Mouse (Mus musculus) adrenal gland, adult (tissue): ENCODE measurements around the gene Dnali1.
A peak's percentile ranks its signal among the peaks of the same experiment; 100 is the strongest.

Experiments
- DNase-seq, 2 experiments: peaks; one replicate each; pipeline ENCODE4 v3.0.0; 2022 to 2023; ENCODE audit warnings: low spot score in 1 of 2; ENCODE audit not compliant: inconsistent age in 2 of 2

The Dnali1 gene

DNA sequence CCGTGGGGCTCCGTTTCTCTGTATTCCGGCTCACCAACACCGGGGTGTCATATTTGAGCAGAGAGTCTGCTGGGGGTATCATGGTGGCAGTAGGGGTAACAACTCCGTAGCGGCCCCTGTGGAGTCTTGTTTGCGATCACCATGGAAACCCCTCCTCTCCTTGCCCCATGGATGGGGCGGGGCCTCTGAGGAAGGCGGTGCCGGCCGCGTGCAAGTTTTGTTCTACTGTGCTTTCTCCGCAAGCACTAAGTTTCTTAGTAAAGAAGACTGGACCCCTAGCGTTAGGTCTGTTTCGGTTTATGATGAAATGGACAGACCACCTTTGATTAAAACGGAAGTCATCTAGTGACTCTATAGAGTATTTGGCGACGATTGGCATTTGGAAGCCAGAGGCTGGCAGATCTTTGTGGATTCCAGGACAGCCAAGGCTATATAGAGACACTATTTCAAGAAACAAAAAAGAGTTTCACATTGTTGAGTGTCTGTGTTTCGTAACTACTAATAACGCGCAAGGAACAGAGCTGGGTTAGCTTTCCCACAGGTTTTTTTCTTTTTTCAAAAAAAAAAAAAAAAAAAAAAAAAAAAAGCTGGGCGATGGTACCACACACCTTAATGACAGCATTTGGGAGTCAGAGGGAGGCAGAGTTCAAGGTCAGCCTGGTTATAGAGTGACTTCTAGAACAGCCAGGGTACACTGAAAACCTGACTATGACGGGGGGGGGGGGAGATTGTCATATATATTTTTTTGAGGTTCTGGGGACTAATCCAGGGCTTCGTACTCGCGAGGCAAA is at the start of gene Dnali1:
TSS of gene Dnali1 (minus strand) at position 187 of the 791 bp plus-strand sequence.
- DNase-seq, result peak; percentile 71 to 87

DNA sequence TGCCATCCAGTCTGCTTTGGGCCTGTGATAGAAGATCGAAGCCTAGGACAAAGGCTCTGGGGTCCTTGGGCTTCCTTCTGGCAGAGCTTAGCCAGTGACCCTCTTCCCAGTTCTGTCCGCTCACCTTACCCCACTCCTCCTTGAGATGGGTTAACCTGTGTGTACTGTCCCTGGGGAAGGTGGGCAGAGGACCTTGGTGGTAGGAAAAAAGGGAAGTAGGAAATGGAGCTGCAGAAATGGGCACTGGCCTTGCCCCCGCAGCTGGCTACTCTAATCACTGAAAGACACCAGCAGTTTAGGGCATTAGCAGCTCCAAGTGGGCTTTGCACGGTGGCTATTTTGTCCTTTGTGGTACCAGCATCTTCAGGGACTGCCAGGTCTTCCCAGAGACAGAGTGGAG is 49.6 kb upstream of the Dnali1 start:
- DNase-seq, result peak in 1 of 2 experiments; percentile 44

DNA sequence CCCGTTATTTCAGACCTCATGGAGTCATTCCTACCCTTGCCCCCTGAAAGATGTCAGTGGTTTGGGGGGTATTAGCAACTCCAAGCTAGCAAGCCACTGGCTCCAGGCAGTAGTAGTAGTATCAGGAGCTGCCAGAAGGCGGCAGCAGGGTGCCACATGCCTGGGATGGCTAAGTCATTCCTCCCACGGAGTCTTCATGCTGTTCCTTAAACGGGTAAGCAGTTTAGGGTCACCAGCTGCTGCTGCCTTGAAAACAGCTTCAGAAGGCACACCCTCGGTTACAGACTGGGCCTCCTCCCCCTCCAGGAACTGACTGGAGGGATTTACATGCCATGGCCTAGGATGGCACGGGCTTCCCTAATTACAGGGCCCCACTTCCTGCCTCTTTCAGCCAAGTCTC is 49.1 kb upstream of the Dnali1 start:
- peak; percentile 82 to 95 for DNase-seq

DNA sequence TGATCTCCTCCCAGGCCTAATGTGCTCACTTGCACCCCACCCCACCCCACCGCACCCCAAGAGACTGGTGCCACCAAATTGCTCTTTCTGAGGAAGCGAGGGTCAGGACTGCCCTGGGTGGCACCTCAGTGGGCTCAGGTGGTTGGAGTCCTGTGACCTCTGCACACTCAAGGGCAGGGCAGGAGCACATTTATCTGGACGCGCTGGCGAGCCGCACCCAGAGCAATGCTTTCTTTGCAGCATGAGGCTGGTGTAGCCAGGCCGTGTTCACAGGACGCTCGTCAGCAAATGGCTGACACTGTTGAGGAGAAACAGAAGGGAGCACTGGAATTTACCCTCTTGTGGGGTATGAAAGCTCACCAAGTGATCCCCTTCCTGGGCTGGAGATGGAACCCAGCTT is 39.9 kb upstream of the Dnali1 start:
- DNase-seq, result no peak

DNA sequence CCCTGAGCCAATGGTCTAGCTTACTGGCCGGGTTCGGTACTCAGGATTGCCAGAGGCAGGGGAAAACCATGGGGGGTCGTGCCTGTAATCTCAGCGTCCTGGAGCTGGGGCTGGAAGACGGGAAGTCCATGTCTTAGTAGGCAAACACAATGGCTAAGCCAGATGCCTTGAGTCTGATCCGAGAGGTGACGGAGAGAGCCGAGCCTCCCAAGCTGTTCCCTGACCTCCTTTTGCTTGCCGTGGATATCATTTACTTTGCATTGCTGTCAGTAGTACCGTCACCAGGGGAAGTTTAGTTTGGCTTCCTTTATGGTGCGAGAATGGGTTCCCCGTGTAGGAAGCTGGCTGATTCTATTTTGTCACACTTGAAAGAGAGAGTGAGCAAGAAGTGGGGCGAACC is 35.8 kb upstream of the Dnali1 start:
- DNase-seq, result no peak

DNA sequence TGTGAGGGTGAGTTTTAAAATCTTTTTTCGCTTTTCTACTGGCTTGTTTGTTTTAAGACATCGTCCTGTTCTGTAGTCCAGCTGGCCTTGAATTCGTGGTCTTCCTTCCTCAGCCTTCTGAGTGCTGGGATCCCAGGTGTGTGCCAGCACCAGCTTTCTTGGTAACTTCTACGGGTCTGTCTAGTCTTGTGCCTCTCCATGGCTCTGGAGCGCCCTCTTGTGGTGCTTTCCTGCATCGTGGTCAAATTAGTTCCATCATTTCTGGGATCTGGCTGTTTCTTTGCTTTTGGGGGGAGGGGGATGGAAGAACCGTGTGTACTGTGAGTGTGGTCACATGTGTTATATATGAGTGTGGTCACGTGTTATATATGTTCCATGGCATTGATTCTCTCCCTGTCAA is 34.0 kb upstream of the Dnali1 start:
- DNase-seq, result peak; percentile 76 to 93

DNA sequence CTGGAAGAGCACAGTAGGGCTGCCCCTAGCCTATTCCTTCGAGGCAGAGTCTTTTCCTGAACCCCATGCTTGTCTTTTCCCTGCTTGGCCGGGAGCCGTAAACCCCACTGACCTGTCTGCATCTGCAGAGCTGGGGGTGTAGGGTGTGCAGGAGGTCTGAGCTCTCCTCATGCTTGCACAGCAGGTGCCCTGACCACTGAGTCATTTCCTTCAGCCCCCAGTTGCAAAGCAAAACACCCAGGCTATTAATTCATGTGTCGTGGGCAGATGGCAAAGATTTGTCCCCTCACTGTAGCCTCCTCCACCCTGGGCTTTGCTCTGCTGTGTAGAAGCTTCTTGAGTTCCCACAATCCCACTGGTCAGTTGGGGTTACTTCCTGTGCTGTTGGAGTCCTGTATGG is 31.9 kb upstream of the Dnali1 start:
- no peak for DNase-seq

DNA sequence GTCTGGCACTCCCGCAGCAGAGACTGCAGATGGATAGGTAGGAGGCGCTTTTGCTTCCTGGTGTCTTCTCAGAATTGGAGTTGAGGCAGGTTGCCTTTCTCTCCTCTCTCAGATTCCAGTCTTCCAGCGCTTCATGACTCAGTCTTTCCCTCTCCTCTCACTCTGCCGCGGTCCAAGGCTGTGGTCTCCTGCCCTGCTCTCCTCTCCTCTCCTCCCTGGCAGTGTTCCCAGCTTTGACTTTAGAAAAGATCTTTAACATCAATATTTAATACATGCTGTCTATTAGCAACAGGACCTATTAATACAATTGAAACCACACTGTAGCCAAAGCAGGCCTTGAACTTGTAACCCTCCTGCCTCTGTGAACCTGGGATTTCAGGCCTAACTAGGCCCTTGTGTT is 30.6 kb upstream of the Dnali1 start:
- peak; percentile 55 to 84 for DNase-seq

DNA sequence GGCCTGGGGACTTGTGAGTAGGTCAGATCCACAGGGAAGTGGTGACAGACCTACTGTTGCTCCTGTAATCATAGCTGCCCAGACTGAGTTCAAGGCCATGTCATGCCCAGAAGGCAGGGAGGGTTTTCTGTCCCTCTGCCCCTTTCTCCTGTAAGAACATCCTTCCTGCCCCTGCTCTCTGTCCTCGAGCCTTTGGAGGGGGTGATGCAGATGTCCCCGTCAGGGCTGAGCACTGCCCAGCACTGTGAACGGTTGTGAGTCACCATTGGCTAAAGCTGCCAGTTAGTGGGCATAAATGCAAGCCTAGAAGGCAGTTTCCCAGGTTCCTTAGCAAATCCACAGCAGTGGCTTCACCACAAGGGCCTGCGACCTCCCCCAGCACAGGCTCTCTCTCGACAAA is 27.5 kb upstream of the Dnali1 start:
- DNase-seq, result peak; percentile 37 to 44

DNA sequence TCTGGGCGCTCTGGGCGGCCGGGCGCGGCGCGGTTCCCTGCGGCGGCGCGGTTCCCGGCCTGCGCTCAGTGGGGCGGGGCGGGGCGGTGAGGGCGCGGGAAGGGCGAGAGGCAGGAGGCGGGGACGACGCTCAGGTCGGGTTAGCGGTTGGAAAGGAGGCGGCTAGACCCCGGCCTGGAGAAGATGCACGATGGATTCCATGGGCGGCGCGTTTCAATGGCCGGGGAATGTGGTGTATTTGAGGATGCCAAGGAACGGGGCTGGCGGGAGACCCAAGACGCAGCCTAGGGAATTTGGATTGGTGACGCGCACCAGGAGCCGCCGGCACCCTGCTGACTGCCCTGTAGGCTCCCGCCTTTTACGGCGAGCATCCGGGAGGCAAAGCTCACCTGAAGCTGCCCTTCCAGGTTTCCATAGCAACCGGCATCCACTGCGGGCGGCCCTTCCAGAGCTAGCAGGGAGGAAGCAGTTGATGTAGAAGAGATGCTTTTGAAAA is 19.9 kb upstream of the Dnali1 start:
- no peak for DNase-seq

DNA sequence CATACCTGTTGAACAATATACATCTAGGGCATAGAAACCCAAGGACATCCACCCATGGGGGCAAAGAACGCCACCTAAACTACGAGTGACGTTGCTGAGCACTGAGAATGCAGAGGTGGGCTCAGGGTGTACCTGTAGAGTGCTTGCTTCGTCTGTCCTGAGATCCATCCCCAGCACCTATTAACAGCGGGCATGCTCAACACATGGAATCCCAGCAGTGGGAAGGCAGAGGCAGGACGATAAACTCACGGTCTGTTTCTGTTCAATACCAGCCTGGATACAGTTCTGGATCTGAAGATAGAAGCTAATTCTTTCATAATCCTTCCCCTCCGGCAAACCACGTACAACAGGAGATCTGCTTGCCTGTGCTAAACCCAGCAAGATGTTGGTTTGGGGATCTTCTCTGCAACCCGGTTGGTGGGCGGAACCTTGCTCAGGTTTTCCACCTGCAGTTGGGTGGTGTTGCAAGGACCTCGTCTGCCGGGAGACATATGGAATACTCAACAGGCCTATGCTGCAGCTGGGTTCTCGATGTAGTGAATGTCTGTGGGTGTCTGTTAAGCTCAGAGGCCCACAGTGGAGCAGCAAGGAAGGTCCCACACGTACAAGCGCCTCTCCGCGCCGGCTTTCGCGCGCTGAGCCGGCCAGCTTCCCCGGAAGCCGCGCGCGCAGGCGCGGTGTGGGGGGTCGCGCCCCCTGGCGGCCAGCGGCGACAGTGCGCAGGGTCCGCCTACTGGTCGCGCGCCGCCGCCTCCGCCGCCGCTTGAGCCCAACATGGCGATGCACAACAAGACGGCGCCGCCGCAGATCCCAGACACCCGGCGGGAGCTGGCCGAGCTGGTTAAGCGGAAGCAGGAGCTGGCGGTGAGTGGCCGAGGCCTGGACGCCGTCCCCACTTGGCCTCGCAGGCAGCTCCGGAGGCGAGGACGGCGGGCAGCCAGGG is 19.2 kb upstream of the Dnali1 start, which contains the start of gene Meaf6:
TSS of gene Meaf6 (plus strand) at position 732 of the 943 bp plus-strand sequence.
- peak; percentile 94 to 97 for DNase-seq

DNA sequence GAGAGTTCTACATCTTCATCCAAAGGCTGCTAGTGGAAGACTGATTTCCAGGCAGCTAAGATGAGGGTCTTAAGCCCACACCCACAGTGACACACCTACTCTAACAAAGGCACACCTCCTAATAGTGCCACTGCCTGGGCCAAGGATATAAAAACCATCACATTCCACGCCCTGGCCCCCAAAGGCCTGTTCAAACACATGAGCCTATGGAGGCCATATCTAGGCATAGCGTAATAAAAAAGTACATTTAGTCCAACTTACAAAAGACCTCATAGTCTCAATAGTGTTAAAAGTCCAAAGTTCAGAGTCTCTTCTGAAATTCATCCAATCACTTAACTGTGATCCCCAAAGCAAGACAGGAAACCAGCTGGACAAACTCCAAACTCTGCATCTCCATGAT is 13.2 kb upstream of the Dnali1 start:
- no peak for DNase-seq

DNA sequence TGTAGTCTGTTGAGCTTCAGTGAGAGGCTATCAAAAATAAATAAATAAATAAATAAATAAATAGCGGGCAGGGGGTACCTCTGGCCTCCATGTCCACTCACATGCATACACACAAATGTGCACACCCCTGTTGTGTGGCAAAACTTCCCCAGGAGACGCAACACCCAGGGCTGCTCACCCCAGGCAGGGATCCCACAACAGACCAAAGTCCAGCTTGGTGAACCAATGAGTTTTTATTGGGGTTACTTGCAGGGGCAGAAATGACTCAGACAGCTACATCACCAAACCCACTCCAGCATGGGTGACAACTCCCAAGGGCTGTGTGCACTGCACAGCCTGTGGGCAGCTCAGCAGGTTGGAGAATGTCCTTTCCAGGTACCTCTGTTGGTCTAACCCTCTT is 12.2 kb upstream of the Dnali1 start:
- no peak for DNase-seq

DNA sequence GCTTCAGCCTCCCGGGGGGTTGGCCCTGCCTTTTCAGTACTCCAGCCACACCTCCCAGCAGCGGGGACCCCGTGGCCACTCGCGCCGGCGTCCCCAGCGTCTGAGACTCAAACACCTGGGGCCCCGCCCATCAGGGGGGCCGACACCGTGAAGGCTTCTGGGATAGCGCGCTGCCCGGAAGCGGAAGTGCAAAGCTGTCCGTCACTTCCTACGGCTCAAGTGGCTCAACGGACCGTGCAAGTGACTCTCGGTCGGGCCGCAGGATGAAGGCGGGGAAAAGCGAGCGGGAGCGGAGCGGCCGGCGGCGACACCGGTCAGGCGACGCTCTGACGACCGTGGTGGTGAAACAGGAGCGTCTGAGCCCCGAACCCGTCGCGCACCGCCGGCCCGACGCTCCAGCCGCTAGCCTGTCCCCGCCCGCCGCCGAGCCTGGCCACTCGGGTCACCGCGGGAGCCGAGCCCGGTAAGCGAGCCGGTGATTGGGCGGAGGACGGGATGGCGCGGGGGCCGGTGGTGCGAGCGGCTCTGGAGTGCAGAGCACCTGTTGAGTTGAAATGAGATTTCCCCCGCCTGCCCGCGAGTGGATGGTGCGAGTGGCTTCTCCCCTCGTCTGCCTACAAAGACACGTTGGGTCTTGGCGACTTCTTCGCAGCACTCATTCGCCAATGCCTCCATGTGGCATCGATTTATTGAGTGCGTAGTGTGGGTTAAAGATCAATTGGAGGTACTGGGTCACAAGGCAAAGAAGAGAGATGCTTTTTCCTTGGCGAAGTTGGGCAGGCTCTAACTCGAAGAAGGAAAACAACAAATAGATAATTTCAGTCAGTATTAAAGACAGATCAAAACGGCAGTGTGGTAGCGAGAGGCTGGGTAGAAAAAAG is 1.2 kb upstream of the Dnali1 start, which contains the start of gene Snip1:
TSS of gene Snip1 (plus strand) at position 183 of the 881 bp plus-strand sequence.
- peak; percentile 95 to 98 for DNase-seq

DNA sequence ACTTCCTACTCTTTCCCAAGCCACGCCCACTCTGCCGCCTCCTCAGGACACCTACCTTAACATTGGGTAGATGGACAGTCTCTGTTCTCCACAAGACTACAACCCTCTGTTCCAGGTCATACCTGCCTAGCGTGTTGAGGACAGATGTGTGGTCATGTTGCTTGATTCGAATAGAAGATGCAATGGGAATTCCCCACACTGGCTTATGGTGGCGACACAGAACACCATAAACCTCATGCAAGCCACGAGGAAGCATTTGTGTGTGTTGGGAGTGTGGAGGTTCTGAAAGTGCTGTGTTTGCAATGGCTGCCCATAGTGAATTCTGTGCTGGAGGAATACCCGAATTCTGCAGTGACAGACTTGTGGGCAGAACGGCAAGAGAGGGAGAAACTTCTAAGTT is 1.7 kb downstream of the Dnali1 start:
- DNase-seq, result no peak

DNA sequence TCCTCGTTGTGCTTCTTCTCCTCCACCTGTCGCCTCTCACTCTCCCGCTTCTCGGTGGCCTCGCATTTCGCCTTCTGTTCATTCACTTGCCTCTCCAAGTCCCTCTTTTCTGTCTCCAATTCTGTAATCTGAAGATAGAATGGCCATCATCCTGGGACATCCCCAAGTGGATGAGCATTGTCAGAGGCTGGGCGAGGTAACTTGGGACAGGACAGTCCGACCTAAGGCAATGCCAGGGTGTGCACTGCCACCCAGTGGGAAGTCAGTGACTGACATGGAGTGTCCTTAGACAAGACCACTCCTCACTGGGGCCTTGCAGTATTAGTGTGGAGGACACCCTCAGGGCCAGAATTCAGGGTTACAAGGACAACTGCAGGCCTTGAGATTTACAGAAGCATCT is 6.5 kb downstream of the Dnali1 start:
- peak; percentile 55 to 84 for DNase-seq

DNA sequence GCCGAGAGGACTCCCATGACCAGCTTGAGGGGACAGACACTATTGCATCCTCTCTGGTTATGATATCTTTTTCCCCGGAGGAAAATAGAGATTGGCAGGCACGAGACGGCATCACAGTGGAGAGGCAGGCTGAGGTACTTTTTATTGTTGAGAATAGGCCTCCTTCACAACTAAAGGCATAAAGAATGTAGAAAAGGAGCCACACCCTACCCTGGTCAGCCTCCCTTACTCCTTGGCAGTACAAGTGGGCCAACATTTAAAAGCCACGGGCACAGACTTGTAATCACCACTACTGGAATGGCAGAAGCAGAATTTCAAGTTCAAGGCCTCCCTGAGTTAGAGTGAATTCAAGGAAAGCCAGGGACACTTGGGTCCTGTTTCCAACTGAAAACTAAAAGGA is 7.5 kb downstream of the Dnali1 start:
- DNase-seq, result no peak

DNA sequence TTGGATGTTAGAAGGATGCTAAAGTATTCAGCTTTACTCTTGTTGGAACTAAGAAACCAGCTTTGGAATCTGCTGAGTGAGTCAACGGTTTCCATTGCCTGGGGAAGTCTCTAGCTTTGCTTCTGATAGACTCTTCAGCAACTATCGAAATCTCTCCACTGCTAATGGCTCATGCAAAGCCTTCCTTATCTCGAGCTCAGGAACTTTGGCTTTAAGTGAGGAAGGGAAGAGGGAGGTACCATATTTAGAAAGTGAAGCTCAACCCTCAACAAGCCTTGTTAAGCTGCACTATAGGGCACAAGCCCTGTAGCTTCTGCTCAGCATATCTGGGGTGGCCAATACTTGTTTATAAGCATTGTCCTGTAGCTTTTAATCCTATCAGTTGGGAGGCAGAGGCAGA is 8.2 kb downstream of the Dnali1 start:
- no peak for DNase-seq

DNA sequence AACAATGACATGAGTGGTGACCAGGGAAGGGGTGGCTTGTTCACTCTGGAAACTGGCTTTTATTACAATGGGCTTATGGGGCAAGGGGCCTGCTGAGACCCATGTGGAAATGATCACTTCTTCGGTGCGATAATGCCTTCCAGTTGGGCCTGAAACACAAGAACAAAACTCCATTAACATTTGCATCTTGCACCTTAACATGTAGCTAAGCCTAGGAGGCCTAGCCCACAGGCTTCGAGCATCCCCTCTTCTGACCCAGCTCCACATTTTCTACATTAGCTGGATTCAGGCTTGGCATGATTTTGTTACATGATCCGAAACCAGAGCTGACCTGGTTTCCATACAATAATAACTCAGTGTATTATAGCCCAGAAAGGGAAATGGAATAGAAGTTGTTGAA is 9.0 kb downstream of the Dnali1 start:
- DNase-seq, result no peak

DNA sequence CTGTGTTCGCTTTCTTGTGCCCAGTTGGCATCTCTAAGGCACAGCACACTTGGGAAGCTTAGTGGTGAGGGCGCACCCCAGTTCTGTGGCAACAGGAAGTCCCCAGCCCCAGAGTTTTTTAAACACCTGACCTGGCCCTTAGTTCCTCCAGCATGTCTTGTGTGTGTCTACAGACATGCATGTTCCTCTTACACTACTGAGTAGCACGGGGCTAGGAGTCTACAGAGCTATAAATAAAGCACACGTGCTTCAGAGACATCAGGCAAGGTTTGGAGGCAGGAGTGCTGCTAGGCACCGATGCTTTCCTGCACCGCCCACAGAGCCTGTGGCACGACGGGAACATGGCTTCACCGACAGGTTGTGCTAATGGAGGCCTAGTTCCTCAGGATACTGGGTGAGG is 10.1 kb downstream of the Dnali1 start:
- DNase-seq, result no peak

DNA sequence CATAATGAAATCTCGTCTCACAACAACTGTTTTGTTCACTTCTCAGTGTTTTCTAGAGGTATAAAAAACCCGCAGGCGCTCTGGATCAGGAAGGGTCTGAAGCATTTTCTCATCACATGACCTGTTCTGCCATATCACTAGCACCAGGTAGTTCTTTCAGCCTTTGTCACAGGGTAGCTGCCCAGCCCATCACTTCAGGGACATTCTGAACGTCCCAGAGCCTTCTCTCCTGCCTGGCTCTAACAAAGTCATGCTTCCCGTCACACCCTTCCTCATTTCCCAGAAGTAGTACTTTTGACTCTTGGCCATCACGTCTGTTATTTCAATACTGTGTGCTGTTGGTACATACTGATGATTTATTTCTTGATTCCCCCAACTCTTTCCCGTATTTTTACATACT is 21.0 kb downstream of the Dnali1 start:
- DNase-seq, result no peak
